Mouse (Mus musculus) lung, postnatal 0 days (tissue): ENCODE results near the gene Ccdc73. TPM values are rescaled to one million over a fixed set of nuclear protein-coding genes. Genes with fewer than 3 reads are reported as not detected.

Experiments used
- ATAC-seq: fragments of 200-750 bp; cut with Nextera tagmentation; 2 replicates; pipeline ENCODE4 v1.8.0; 2017; ENCODE audit warnings: moderate library complexity
- DNase-seq: peaks from one replicate; pipeline ENCODE4 v3.0.0-alpha.2; 2016; ENCODE audit warnings: low spot score
- H3K27ac ChIP-seq: fragments of 300-500 bp; sonication (generic); 2 replicates; pipeline ENCODE4 v1.5.1; 2014; ENCODE audit warnings: antibody characterized with exemption, mild to moderate bottlenecking, low read length, mixed read lengths
- H3K27me3 ChIP-seq: fragments of 300-500 bp; sonication (generic); replicated peaks from 2 replicates; pipeline ENCODE4 v1.6.1; 2014; ENCODE audit warnings: low read length, mixed read lengths; ENCODE audit not compliant: insufficient read depth
- H3K36me3 ChIP-seq: fragments of 300-500 bp; sonication (generic); 2 replicates; pipeline ENCODE4 v1.6.1; 2014; ENCODE audit warnings: low read length, mixed read lengths; ENCODE audit not compliant: insufficient read depth
- H3K4me1 ChIP-seq: fragments of 300-500 bp; sonication (generic); 2 replicates; pipeline ENCODE4 v1.6.1; 2014; ENCODE audit warnings: antibody characterized with exemption, low read depth, low read length, mixed read lengths; ENCODE audit not compliant: insufficient read depth
- H3K4me2 ChIP-seq: fragments of 300-500 bp; sonication (generic); replicated peaks from 2 replicates; pipeline ENCODE4 v1.6.1; 2014; ENCODE audit warnings: low read depth, mild to moderate bottlenecking, low read length, moderate library complexity, mixed read lengths
- H3K4me3 ChIP-seq: fragments of 300-500 bp; sonication (generic); 2 replicates; pipeline ENCODE4 v1.5.1; 2014; ENCODE audit warnings: low read depth, low read length
- H3K9ac ChIP-seq: fragments of 300-500 bp; sonication (generic); replicated peaks from 2 replicates; pipeline ENCODE4 v1.6.1; 2014; ENCODE audit warnings: low read depth, mild to moderate bottlenecking
- H3K9me3 ChIP-seq: fragments of 300-500 bp; sonication (generic); 2 replicates; pipeline ENCODE4 v1.6.1; 2016; ENCODE audit warnings: low read length, mixed read lengths
- CTCF ChIP-seq: IDR thresholded peaks from 2 replicates; pipeline ENCODE4 v1.5.1; 2016; ENCODE audit warnings: antibody characterized with exemption, mild to moderate bottlenecking
- EP300 ChIP-seq: IDR thresholded peaks from 2 replicates; pipeline ENCODE4 v1.6.1; 2016; ENCODE audit warnings: antibody characterized with exemption, mild to moderate bottlenecking, control low read depth
- WGBS: fragments of 180-500 bp; shearing (Covaris S2); extraction: QIAGEN DNeasy Blood & Tissue Kit; methylation state at CpG from one replicate; pipeline ENCODE4 v1.1.7; 2014; 5-methylcytosine and 5-hydroxymethylcytosine counted together
- polyA plus RNA-seq: library from polyadenylated mRNA; unstranded; fragments of >200 nt; fragmentation: Nextera tagmentation; extraction: Ambion mirVana; gene quantifications from 2 replicates; pipeline ENCODE4 v1.2.1, GENCODE M21; 2015

Ccdc73 gene
- polyA plus RNA-seq, 1 experiment from 2014 or later, result 9.2 TPM

GRCm38 (mm10) chr2:104988974-104989373 lies 121.4 kb downstream of the Ccdc73 start:
- TF ChIP-seq EP300 (no peak), CTCF (no peak)
- H3K27ac ChIP-seq, result no peak overlapping the region
- no peak overlapping the region for H3K4me3 ChIP-seq
- no peaks in the 10 kb centered on the region for H3K4me1 ChIP-seq
- WGBS, result 88% methylated on average over 1 of the region's 1 CpGs
- H3K9me3 ChIP-seq, result no peaks in the 10 kb centered on the region
- H3K9ac ChIP-seq, result no peak overlapping the region
- no peaks in the 10 kb centered on the region for H3K27me3 ChIP-seq
- DNase-seq (no peak), ATAC-seq (no peak)
- no peaks in the 10 kb centered on the region for H3K36me3 ChIP-seq
- H3K4me2 ChIP-seq, result no peak overlapping the region

GRCm38 (mm10) chr2:104994436-104994835 lies 126.8 kb downstream of the Ccdc73 start:
- no peak overlapping the region for H3K4me3 ChIP-seq
- no peak for DNase-seq
- H3K36me3 ChIP-seq, result 0 out of 2 replicates have a peak, but pooled peaks cover 8% of the 10 kb centered on the region
- WGBS, result 69% methylated on average over 2 of the region's 2 CpGs
- H3K9ac ChIP-seq, result no peak overlapping the region
- ATAC-seq, result no peak
- H3K9me3 ChIP-seq, result no peaks in the 10 kb centered on the region
- no peaks in the 10 kb centered on the region for H3K27me3 ChIP-seq
- no peaks in the 10 kb centered on the region for H3K4me1 ChIP-seq
- no peak overlapping the region for H3K27ac ChIP-seq
- TF ChIP-seq CTCF, result no peak
- no peak for TF ChIP-seq EP300
- no peak overlapping the region for H3K4me2 ChIP-seq

GRCm38 (mm10) chr2:104996201-104996600 lies 128.6 kb downstream of the Ccdc73 start:
- DNase-seq (no peak), ATAC-seq (no peak)
- H3K27ac ChIP-seq, result no peak overlapping the region
- H3K9ac ChIP-seq, result no peak overlapping the region
- WGBS, result 61% methylated on average over 3 of the region's 3 CpGs
- H3K4me1 ChIP-seq, result no peaks in the 10 kb centered on the region
- H3K27me3 ChIP-seq, result no peaks in the 10 kb centered on the region
- H3K4me3 ChIP-seq, result no peak overlapping the region
- no peak overlapping the region for H3K4me2 ChIP-seq
- H3K36me3 ChIP-seq, result 0 out of 2 replicates have a peak, but pooled peaks cover 8% of the 10 kb centered on the region
- H3K9me3 ChIP-seq, result no peaks in the 10 kb centered on the region
- TF ChIP-seq CTCF (no peak), EP300 (no peak)

- Histone ChIP-seq H3K4me2 (no peak overlapping the region), H3K36me3 (peaks cover 18% of the 10 kb centered on the region), H3K4me3 (no peak overlapping the region), H3K9me3 (no peaks in the 10 kb centered on the region), H3K9ac (no peak overlapping the region), H3K4me1 (no peaks in the 10 kb centered on the region), H3K27me3 (no peaks in the 10 kb centered on the region), H3K27ac (no peak overlapping the region)
- TF ChIP-seq EP300, result no peak
- TF ChIP-seq CTCF, result no peak
- no peak for DNase-seq
- no peak for ATAC-seq
Measured at GRCm38 (mm10) chr2:105007236-105007635, 139.6 kb downstream of the Ccdc73 start.

GRCm38 (mm10) chr2:105016192-105016966 lies 148.8 kb downstream of the Ccdc73 start:
- DNase-seq (peak; percentile 27), ATAC-seq (peak; percentile 67)
- H3K9me3 ChIP-seq, result no peaks in the 10 kb centered on the region
- peak overlapping the region; percentile 97 for H3K9ac ChIP-seq
- peak overlapping the region; percentile 56 for H3K4me2 ChIP-seq
- TF ChIP-seq EP300 (no peak), CTCF (no peak)
- under 1% methylated on average over 43 of the region's 43 CpGs for WGBS
- peak overlapping the region; percentile 74 for H3K27ac ChIP-seq
- no peaks in the 10 kb centered on the region for H3K27me3 ChIP-seq
- peak overlapping the region; percentile 89 for H3K4me3 ChIP-seq
- no peaks in the 10 kb centered on the region for H3K4me1 ChIP-seq
- peaks cover 13% of the 10 kb centered on the region; the same call in 1 of the 2 replicates for H3K36me3 ChIP-seq

GRCm38 (mm10) chr2:105016967-105017287 lies 149.3 kb downstream of the Ccdc73 start, which contains the start of gene Eif3m:
TSS of gene Eif3m (minus strand) at chr2:105017080.
- no peaks in the 10 kb centered on the region for H3K9me3 ChIP-seq
- peak within 1 kb of the TSS; percentile 74 for H3K27ac ChIP-seq
- H3K4me1 ChIP-seq, result no peaks in the 10 kb centered on the region
- whole genome bisulfite sequencing, result under 1% methylated on average over 23 of the region's 25 CpGs
- H3K4me3 ChIP-seq, result peak within 1 kb of the TSS; percentile 89
- TF ChIP-seq EP300 (no peak), CTCF (no peak)
- peak within 1 kb of the TSS; percentile 97 for H3K9ac ChIP-seq
- H3K4me2 ChIP-seq, result peak within 1 kb of the TSS; percentile 56
- peak; percentile 97 for DNase-seq
- 0 out of 2 replicates have a peak, but pooled peaks cover 10% of the 10 kb centered on the region for H3K36me3 ChIP-seq
- peak; percentile 100 for ATAC-seq
- no peaks in the 10 kb centered on the region for H3K27me3 ChIP-seq
